Mouse (Mus musculus) neural tube, embryonic 14.5 days (tissue): Measurements from ENCODE around the gene Gm49342. TPM values are rescaled to one million over a fixed set of nuclear protein-coding genes. Genes with fewer than 3 reads are reported as not detected.
"Not testable (repeated sequence)": the region's sequence is repeated elsewhere in the genome, so short reads cannot be mapped to it uniquely, and the experiment has no call there.

Source experiments
- ATAC-seq: fragments of 200-750 bp; cut with Nextera tagmentation; 2 replicates; pipeline ENCODE4 v1.8.0; 2017; ENCODE audit warnings: low read depth, mild to moderate bottlenecking, moderate TSS enrichment, moderate library complexity
- H3K27ac ChIP-seq: fragments of 300-500 bp; sonication (generic); 2 replicates; pipeline ENCODE4 v1.5.1; 2014; ENCODE audit warnings: low read depth, mild to moderate bottlenecking, control low read depth, low read length, moderate library complexity, mixed read lengths
- H3K27me3 ChIP-seq: fragments of 300-500 bp; sonication (generic); 2 replicates; pipeline ENCODE4 v1.6.1; 2014; ENCODE audit warnings: low read length; ENCODE audit not compliant: control insufficient read depth, insufficient read depth
- H3K36me3 ChIP-seq: fragments of 300-500 bp; sonication (generic); 2 replicates; pipeline ENCODE4 v1.6.1; 2014; ENCODE audit warnings: low read length, mixed read lengths; ENCODE audit not compliant: control insufficient read depth, insufficient read depth
- H3K4me1 ChIP-seq: fragments of 300-500 bp; sonication (generic); 2 replicates; pipeline ENCODE4 v1.6.1; 2014; ENCODE audit warnings: low read length; ENCODE audit not compliant: control insufficient read depth, insufficient read depth
- H3K4me2 ChIP-seq: fragments of 300-500 bp; sonication (generic); 2 replicates; pipeline ENCODE4 v1.6.1; 2014; ENCODE audit warnings: mild to moderate bottlenecking, low read depth, low read length, control low read depth
- H3K4me3 ChIP-seq: fragments of 300-500 bp; sonication (generic); 2 replicates; pipeline ENCODE4 v1.5.1; 2014; ENCODE audit warnings: low read depth, low read length, control low read depth, mixed read lengths
- H3K9ac ChIP-seq: fragments of 300-500 bp; sonication (generic); replicated peaks from 2 replicates; pipeline ENCODE4 v1.6.1; 2014; ENCODE audit warnings: low read depth, mild to moderate bottlenecking, control low read depth, low read length, mixed read lengths
- H3K9me3 ChIP-seq: fragments of 300-500 bp; sonication (generic); 2 replicates; pipeline ENCODE4 v1.6.1; 2016; ENCODE audit warnings: low read length; ENCODE audit not compliant: control insufficient read depth
- WGBS: fragments of 180-500 bp; shearing (Covaris S2); extraction: QIAGEN DNeasy Blood & Tissue Kit; methylation state at CpG from one replicate; pipeline ENCODE4 v1.1.7; 2014; 5-methylcytosine and 5-hydroxymethylcytosine counted together
- polyA plus RNA-seq: library from polyadenylated mRNA; unstranded; fragments of >200 nt; fragmentation: Nextera tagmentation; extraction: Ambion mirVana; gene quantifications from 2 replicates; pipeline ENCODE4 v1.2.1, GENCODE M21; 2014

The Gm49342 gene
- polyA plus RNA-seq, 1 experiment from 2014 or later = not detected

DNA sequence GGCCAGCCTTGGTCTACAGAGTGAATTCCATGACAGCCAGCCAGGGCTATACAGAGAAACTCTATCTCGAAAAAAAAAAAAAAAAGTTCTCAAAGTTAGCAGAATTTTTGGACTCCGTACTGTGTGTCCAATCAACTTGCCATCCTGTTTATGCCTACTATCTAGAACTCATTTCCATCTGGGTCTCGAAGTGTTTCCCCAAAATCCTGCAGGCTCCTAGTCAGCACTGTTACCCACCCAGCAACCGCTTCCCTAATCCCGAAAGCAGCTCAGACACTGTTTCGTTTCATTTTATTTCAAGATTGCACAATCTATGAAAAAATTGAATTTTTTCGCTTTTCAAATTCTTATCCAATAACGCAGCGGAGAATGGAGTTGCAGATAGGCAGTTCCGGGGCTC is 11.2 kb downstream of the Gm49342 start:
- Histone ChIP-seq H3K36me3 (no peaks in the 10 kb centered on the region), H3K9ac (no peak overlapping the region), H3K27me3 (no peaks in the 10 kb centered on the region), H3K4me1 (no peaks in the 10 kb centered on the region), H3K9me3 (no peaks in the 10 kb centered on the region), H3K4me3 (no peak overlapping the region), H3K27ac (no peak overlapping the region), H3K4me2 (no peak overlapping the region)
- WGBS = 92% methylated on average over 10 of the region's 10 CpGs
- ATAC-seq = no peak

GRCm38 (mm10) chr14:50955942-50956508 is 11.7 kb downstream of the Gm49342 start, which contains the start of gene Pnp2:
Gene Pnp2 (plus strand): TSS chr14:50955992.
- H3K27ac ChIP-seq, H3K36me3 ChIP-seq, H3K9ac ChIP-seq, H3K4me3 ChIP-seq, H3K27me3 ChIP-seq, H3K9me3 ChIP-seq, H3K4me1 ChIP-seq: not testable (repeated sequence)
- 7% methylated on average over 18 of the region's 19 CpGs for WGBS
- ATAC-seq = peak; percentile 95
- 0 out of 2 replicates have a peak within 1 kb of the TSS, but pooled peaks have one; percentile 20 for H3K4me2 ChIP-seq

DNA sequence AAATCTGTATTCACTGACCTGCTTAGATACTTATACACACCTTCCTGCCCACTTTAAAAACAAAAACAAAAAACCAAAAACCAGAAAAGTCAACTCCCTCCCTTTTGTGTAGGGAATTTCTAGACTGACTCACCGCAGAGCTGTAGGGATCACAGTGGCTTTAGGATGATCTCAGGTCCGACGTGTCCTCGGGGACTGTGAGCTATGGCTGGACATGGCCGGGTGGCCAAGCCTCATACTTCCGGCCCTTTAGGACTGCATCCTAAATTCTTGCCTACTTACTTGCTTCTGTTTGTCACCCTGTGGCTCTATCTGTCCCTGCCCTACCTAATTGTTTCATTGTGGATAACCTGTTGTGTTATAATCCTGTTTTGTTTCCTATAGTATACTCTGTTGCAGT is 12.4 kb downstream of the Gm49342 start:
- ATAC-seq, H3K4me3 ChIP-seq, H3K36me3 ChIP-seq, H3K9ac ChIP-seq, H3K27me3 ChIP-seq, H3K9me3 ChIP-seq, H3K4me1 ChIP-seq, H3K4me2 ChIP-seq, H3K27ac ChIP-seq: not testable (repeated sequence)
- 82% methylated on average over 6 of the region's 6 CpGs for WGBS

GRCm38 (mm10) chr14:50957146-50957545 is 12.8 kb downstream of the Gm49342 start:
- not testable (repeated sequence) for ATAC-seq, H3K4me3 ChIP-seq
- 73% methylated on average over 3 of the region's 3 CpGs for WGBS

DNA sequence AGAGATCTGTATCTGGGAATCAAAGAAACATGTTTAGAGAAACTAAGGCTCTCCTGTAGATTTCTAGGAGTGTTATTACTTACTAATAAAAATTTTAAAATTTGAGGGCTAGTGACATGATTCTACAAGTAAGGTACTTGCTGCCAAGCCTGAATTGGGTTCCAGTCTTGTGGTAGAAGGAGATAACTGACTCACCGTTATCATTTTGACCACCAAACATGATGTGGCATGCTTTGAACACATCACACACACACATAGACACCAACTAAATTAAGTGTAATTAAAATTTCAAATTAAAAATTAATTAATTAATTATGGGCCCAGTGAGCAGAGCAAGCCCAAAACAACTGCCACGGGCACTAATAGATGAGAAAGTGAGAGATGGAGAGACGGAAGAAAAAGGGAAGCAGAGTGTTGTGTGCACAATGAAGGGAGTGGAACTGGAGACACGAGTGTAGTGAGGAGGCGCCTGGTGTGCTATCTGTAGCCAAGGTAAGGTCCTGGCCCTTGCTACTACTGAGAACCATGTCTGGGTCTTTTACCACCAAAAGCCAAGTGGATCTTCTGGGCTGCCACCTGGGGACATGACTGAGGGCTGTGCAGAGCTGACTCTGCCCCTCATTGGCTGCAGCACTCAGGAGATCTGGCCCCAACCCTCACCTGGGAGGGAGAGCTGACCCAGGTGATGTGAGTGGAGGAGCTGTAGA is 14.1 kb downstream of the Gm49342 start:
- not testable (repeated sequence) for H3K4me2 ChIP-seq, H3K4me1 ChIP-seq, H3K27ac ChIP-seq, H3K27me3 ChIP-seq, H3K9ac ChIP-seq, ATAC-seq, H3K36me3 ChIP-seq, H3K4me3 ChIP-seq, H3K9me3 ChIP-seq
- whole genome bisulfite sequencing = 85% methylated on average over 5 of the region's 5 CpGs

More at GRCm38 (mm10) chr14:50957146-50957545, 12.8 kb downstream of the Gm49342 start:
- H3K4me1 ChIP-seq, H3K9me3 ChIP-seq, H3K36me3 ChIP-seq, H3K4me2 ChIP-seq, H3K27ac ChIP-seq, H3K27me3 ChIP-seq, H3K9ac ChIP-seq: not testable (repeated sequence)

DNA sequence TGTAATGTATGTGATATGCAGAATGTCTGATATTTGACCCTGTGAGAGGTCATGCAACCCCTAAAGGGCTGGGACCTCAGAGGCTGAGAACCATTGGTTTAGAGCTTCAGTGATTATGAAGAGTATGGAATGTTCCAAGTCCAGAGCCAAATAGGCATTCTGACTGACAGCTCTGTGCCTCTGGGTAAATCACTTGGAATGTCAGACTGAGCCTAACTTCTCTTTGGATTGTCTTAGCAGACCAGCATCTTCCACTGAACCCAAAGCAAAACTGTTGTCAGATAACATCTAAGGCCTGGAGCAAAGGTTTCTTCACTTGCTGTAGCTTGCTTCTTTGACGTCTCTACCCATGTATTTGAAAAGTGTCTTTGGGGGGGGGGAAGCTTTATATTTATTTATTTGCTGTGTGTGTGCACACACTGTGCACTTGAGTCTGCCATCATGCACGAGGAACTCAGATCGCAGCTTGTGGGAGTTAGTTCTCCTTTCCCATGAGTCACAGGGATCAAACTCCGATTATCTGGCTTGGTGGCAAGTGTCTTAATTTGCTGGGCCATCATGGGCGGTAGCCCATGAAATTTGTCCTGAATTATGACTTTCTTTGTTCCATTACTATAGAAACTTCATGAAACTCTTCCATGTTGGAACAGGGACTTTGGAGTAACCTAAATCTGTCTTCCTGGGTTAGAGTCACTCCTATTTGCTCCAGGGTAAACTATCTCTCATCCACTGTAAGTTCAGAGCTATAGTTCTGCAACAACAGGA is 24.1 kb downstream of the Gm49342 start:
- Histone ChIP-seq H3K27ac (no peak overlapping the region), H3K9me3 (no peaks in the 10 kb centered on the region), H3K9ac (no peak overlapping the region), H3K36me3 (no peaks in the 10 kb centered on the region), H3K27me3 (no peaks in the 10 kb centered on the region), H3K4me1 (no peaks in the 10 kb centered on the region), H3K4me3 (no peak overlapping the region), H3K4me2 (no peak overlapping the region)
- WGBS = 72% methylated on average over 5 of the region's 5 CpGs
- ATAC-seq = no peak

GRCm38 (mm10) chr14:50969041-50969440 is 24.7 kb downstream of the Gm49342 start:
- ATAC-seq = no peak
- Histone ChIP-seq H3K4me3 (no peak overlapping the region), H3K9me3 (no peaks in the 10 kb centered on the region), H3K36me3 (no peaks in the 10 kb centered on the region), H3K4me1 (no peaks in the 10 kb centered on the region), H3K27me3 (no peaks in the 10 kb centered on the region), H3K27ac (no peak overlapping the region), H3K4me2 (no peak overlapping the region), H3K9ac (no peak overlapping the region)
- 0% methylated on average over 1 of the region's 1 CpGs for WGBS

GRCm38 (mm10) chr14:50969558-50970544 is 25.5 kb downstream of the Gm49342 start:
- H3K9ac ChIP-seq = no peak overlapping the region
- no peaks in the 10 kb centered on the region for H3K36me3 ChIP-seq
- H3K27me3 ChIP-seq = no peaks in the 10 kb centered on the region
- no peak overlapping the region for H3K4me3 ChIP-seq
- no peaks in the 10 kb centered on the region for H3K4me1 ChIP-seq
- WGBS = 12% methylated on average over 12 of the region's 12 CpGs
- H3K4me2 ChIP-seq = no peak overlapping the region
- no peaks in the 10 kb centered on the region for H3K9me3 ChIP-seq
- peak; percentile 46; the same call in 1 of the 2 replicates for ATAC-seq
- H3K27ac ChIP-seq = 0 out of 2 replicates have a peak overlapping the region, but pooled peaks have one; percentile 34
